Mouse (Mus musculus) macrophage (primary cell): ENCODE results near the gene Tbx21. TPM values are rescaled to one million over a fixed set of nuclear protein-coding genes. Genes with fewer than 3 reads are reported as not detected.

Source experiments
- H3K27ac ChIP-seq: fragments of 350-480 bp; formaldehyde crosslinking; 2 replicates; pipeline ENCODE4 v1.9.0; 2021
- H3K36me3 ChIP-seq: fragments of 350-480 bp; formaldehyde crosslinking; 2 replicates; pipeline ENCODE4 v1.9.0; 2021; ENCODE audit errors: inconsistent target
- H3K4me3 ChIP-seq: fragments of 350-480 bp; formaldehyde crosslinking; 2 replicates; pipeline ENCODE4 v1.9.0; 2021; ENCODE audit errors: inconsistent target
- H3K79me2 ChIP-seq: fragments of 350-480 bp; formaldehyde crosslinking; 2 replicates; pipeline ENCODE4 v1.9.0; 2021; ENCODE audit errors: inconsistent target
- WGBS: methylation state at CpG from one replicate; pipeline ENCODE4 v1.1.7; 2026; ENCODE audit warnings: inconsistent platforms; ENCODE audit not compliant: missing documents; 5-methylcytosine and 5-hydroxymethylcytosine counted together
- polyA plus RNA-seq: library from polyadenylated mRNA; stranded (reverse); fragments of 250-400 nt; gene quantifications from 3 replicates; pipeline ENCODE4 v1.2.4, GENCODE M21; 2018; ENCODE audit warnings: inconsistent platforms

Tbx21 gene
- polyA plus RNA-seq, 1 experiment from 2014 or later = 0.09 TPM

DNA sequence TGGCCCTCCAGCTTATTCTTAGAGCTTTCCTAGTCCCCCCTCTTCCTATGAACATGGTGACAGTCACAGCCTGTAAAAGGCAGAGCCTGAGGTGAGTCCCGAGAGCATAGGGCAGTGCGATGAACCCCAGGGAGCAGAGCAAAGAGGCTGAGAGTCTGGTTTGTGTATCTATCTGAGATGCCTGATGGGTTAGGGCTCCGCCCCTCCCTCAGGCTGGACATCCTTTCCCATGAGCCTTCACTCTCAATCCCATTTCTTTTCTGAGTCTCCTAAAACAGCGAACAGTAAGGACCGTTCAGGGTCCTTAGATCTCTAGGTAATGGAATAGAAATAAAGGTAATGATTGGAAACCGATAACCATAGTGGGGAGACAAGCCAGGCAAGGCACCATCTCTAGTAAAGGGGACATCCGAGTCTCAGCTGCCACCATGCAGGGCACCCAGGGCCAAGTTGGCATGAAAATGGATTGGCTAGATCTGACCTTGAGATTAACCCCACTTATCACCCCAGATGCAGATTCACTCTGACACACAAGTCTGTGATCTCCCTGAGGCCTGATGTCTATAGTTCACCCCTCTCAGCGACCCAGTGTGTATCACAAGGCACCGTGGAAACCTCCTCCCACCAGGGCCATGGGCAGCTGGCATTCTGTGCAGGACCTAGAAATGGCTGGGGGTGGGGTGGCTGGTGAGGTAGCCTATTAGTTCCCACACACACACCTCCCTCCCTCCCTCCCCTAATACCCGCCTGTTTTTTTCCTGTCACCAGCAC lies 9.3 kb upstream of the Tbx21 start:
- H3K27ac ChIP-seq = no peak overlapping the region
- WGBS = 93% methylated on average over 8 of the region's 10 CpGs
- no peaks in the 10 kb centered on the region for H3K36me3 ChIP-seq
- H3K79me2 ChIP-seq = no peaks in the 10 kb centered on the region
- no peak overlapping the region for H3K4me3 ChIP-seq

DNA sequence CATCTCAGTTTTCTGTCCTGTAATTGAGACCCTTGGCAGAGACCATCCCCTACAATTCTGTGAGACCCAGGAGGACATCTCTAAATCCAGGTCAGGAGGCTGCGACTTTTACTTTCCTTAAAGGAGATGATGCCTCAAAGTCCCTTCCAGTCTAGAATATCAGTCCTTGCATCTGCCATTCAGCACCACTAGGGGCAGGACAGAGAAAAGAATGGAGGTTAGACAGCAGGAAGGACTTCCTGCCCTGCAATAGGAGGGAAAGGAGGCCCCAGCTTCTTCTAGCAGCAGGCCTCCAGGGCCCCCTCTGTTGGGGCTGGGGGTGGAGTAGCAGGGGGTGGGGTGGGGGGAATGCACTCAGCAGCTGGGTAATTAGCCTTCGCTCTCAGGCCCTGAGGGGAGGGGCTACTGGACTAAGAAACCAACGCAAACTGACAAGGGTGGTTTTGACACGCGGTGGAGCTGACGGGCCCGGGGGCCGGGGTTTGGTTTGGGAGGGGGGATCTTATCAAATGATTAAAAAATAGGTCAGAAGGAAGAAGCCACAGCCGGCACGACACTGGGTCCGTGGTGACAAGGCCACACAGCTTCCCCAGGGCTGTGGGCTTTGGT lies 8.3 kb upstream of the Tbx21 start:
- no peak overlapping the region for H3K27ac ChIP-seq
- no peak overlapping the region for H3K4me3 ChIP-seq
- no peaks in the 10 kb centered on the region for H3K79me2 ChIP-seq
- WGBS = 65% methylated on average over 11 of the region's 11 CpGs
- H3K36me3 ChIP-seq = no peaks in the 10 kb centered on the region

DNA sequence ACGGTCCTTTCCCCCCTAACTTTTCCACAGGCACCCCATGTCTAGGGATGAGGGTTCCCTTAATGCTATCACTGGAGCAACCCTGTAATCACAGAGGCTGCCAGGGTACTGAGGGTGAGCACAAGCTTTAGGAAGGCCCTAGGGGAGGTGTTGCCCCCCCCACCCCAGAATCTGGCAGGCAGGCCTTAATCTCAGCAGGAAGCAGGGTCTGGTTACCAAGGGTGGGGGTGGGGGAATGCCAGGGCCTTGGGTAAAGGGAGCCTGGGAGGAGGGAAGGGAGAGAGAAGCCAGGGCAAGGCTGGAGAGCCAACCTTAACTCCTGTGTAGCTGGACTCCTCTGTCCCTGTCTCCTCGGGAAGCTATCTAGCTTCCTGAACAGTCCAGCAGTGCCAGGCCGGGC lies 5.5 kb upstream of the Tbx21 start:
- Histone ChIP-seq H3K36me3 (no peaks in the 10 kb centered on the region), H3K79me2 (no peaks in the 10 kb centered on the region), H3K4me3 (no peak overlapping the region), H3K27ac (no peak overlapping the region)
- 84% methylated on average over 3 of the region's 3 CpGs for WGBS

DNA sequence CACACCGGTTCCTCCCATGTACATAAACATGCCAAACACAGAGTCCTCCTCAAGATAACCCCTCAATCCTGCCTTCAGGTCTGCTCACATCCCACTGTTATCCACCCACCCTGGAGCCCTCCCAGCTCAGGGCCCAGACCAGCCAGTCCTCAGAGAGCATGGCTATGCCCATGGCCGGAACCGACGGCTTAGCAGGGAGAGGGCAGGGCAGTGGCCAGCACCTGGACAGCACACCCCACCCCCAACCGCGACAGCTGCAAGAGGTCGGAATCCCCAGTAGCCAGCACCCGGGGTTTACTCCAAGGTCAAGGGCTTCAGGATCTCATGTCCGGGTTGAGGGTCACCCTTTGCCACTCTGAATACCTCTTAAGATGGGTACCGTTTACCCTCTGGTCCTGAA lies 5.1 kb upstream of the Tbx21 start:
- Histone ChIP-seq H3K27ac (no peak overlapping the region), H3K4me3 (no peak overlapping the region), H3K36me3 (no peaks in the 10 kb centered on the region), H3K79me2 (no peaks in the 10 kb centered on the region)
- 87% methylated on average over 10 of the region's 10 CpGs for WGBS

- Histone ChIP-seq H3K79me2 (no peaks in the 10 kb centered on the region), H3K36me3 (no peaks in the 10 kb centered on the region), H3K27ac (no peak overlapping the region), H3K4me3 (no peak overlapping the region)
- 4% methylated on average over 8 of the region's 11 CpGs for WGBS
Observed at GRCm38 (mm10) chr11:97115797-97116196, 666 bp upstream of the Tbx21 start.

GRCm38 (mm10) chr11:97112519-97113125 lies 2.5 kb downstream of the Tbx21 start:
- Histone ChIP-seq H3K27ac (no peak overlapping the region), H3K4me3 (no peak overlapping the region), H3K36me3 (no peaks in the 10 kb centered on the region), H3K79me2 (no peaks in the 10 kb centered on the region)
- WGBS = 94% methylated on average over 9 of the region's 9 CpGs

GRCm38 (mm10) chr11:97108976-97109375 lies 6.2 kb downstream of the Tbx21 start:
- no peak overlapping the region for H3K4me3 ChIP-seq
- 96% methylated on average over 16 of the region's 16 CpGs for WGBS
- H3K36me3 ChIP-seq = no peaks in the 10 kb centered on the region
- no peaks in the 10 kb centered on the region for H3K79me2 ChIP-seq
- no peak overlapping the region for H3K27ac ChIP-seq

GRCm38 (mm10) chr11:97104091-97104483 lies 11.0 kb downstream of the Tbx21 start:
- H3K4me3 ChIP-seq = no peak overlapping the region
- WGBS = 95% methylated on average over 9 of the region's 9 CpGs

DNA sequence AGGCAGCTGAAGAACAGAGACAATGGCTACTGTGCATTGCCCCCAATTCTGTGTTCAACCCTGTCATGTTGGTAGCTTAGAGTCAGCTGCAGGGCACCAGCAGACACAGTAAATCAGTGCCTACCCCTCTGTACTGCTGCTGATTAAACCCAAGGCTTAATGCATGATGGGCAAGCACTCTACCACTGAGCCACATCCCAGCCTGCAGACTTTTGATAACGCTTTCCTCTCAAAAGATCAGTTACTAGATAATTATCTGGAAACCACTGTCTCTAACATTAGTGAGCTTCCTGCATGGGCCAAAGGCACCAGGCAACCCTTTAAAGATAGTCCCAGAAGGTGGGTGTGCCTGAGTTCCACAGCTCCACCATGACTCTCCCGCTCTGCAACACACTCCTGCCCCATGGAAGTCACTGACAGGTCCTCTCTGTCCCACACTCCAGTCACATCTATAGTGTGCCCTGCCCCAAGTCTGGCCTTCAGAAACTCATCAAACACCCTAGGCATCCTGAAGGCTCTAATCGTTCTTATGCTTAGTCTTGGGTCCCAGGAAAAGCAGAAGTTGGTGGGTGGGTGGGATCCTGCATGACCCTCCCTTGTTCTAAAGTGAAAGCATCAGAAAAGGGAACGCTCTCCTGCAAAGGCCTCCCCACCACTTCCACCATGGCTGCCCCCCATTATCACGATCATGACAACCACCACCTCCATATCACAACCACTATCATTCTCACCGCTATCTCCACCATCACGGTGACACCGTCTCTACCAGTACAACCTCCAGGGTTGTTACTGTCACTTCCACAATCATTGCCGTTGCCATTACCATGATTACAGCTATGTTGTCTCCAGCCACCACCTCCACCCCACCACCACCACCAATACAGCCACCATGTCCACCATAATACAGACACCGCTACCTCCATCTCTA lies 11.7 kb downstream of the Tbx21 start:
- H3K79me2 ChIP-seq = no peaks in the 10 kb centered on the region
- H3K36me3 ChIP-seq = no peaks in the 10 kb centered on the region
- H3K27ac ChIP-seq = no peak overlapping the region
- no peak overlapping the region for H3K4me3 ChIP-seq
- 45% methylated on average over 10 of the region's 10 CpGs for WGBS

More at GRCm38 (mm10) chr11:97104091-97104483, 11.0 kb downstream of the Tbx21 start:
- H3K27ac ChIP-seq = no peak overlapping the region
- no peaks in the 10 kb centered on the region for H3K79me2 ChIP-seq
- no peaks in the 10 kb centered on the region for H3K36me3 ChIP-seq

GRCm38 (mm10) chr11:97101722-97102121 lies 13.4 kb downstream of the Tbx21 start:
- Histone ChIP-seq H3K27ac (no peak overlapping the region), H3K79me2 (no peaks in the 10 kb centered on the region), H3K4me3 (no peak overlapping the region), H3K36me3 (no peaks in the 10 kb centered on the region)
- WGBS = 17% methylated on average over 9 of the region's 9 CpGs

DNA sequence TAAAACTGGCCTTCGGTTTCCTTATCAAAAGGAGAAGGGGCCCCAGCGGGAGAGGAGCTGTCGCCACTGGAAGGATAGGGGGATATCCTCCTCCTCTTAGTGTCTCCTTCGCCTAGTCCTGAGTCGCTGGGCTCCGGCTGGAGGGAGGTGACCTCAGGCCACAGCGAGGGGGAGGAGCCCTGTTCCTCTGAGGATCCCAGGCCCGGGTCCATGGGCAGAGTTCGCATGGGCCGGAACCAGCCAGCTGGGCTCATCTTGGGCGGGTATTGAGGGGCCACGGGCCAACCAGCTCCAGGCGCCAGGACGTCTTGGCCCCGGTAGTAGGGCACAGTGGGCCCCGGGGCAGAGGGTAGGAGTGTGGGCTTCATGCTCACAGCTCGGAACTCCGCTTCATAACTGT lies 16.3 kb downstream of the Tbx21 start:
- no peak overlapping the region for H3K4me3 ChIP-seq
- WGBS = 17% methylated on average over 18 of the region's 18 CpGs

GRCm38 (mm10) chr11:97094600-97094999 lies 20.5 kb downstream of the Tbx21 start:
- no peak overlapping the region for H3K27ac ChIP-seq
- no peaks in the 10 kb centered on the region for H3K79me2 ChIP-seq
- WGBS = 74% methylated on average over 2 of the region's 2 CpGs
- H3K36me3 ChIP-seq = no peaks in the 10 kb centered on the region
- no peak overlapping the region for H3K4me3 ChIP-seq

More for the DNA sequence above, 16.3 kb downstream of the Tbx21 start:
- H3K27ac ChIP-seq = no peak overlapping the region
- H3K79me2 ChIP-seq = no peaks in the 10 kb centered on the region
- no peaks in the 10 kb centered on the region for H3K36me3 ChIP-seq

DNA sequence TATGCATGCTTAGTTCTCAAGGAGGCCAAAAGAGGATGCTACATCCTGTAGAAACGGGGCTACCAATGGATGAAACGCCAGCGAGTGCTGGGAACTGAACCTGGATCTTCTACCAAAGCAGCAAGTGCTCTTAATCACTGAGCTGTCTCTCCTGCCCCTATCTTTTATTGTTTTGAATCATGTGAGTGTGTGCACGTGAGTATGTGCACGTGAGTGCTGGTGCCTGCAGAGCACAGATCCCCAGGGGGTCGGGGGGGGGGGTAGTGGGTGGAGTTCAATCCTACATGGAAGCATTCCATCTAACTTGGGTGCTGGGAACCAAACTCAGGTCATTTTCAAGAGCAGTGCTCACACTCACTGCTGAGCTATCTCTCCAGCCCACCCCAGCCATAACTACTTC lies 28.8 kb downstream of the Tbx21 start:
- no peak overlapping the region for H3K4me3 ChIP-seq
- no peak overlapping the region for H3K27ac ChIP-seq
- 76% methylated on average over 6 of the region's 6 CpGs for WGBS
- H3K36me3 ChIP-seq = no peaks in the 10 kb centered on the region
- no peaks in the 10 kb centered on the region for H3K79me2 ChIP-seq

GRCm38 (mm10) chr11:97084821-97085505 lies 30.2 kb downstream of the Tbx21 start:
- WGBS = 91% methylated on average over 14 of the region's 15 CpGs
- Histone ChIP-seq H3K4me3 (no peak overlapping the region), H3K36me3 (no peaks in the 10 kb centered on the region)

More at GRCm38 (mm10) chr11:97084821-97085505, 30.2 kb downstream of the Tbx21 start:
- Histone ChIP-seq H3K79me2 (no peaks in the 10 kb centered on the region), H3K27ac (no peak overlapping the region)
